Comparison of ENCODE assay signal across 23 mouse cellular contexts in the genomic region with DNA sequence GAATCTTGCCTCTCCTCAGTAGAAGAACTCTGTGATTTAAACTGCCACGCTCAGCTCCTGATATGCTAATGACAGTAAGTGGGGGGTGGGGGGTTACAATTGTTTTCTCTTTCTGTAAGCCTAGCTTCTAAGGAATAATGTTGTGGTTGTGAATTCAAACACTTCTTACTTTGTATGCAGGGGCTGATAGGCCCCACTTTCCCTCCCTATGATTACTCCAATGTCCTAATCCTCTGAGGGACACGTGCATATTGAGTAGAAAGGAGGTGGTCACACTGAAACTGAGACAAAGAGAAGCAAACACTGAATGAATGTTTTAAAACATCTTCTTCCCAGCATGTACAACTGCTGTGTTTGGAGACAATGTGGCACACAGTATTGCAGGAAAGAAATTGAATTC.
DNase-seq lines count a peak whose midpoint lies in the region; ATAC-seq and TF ChIP-seq lines count a peak whose summit lies in the region.
"Had no signal": no experiment of that assay in that cellular context is flagged by ENCODE, and none has a peak within 500 bp of the region (broad histone marks: within the 10 kb centered on the region; RNA-seq: fewer than 3 reads in every experiment).

No protein-coding gene starts in this region.

- no peaks in the 10 kb centered on the region for H3K9me3 ChIP-seq in midbrain, embryonic 11.5 days (ENCODE audit: control insufficient read depth, low read length)
- no peaks in the 10 kb centered on the region for H3K9me3 ChIP-seq in midbrain, embryonic 16.5 days (replicated peaks; ENCODE audit: control insufficient read depth, low read length, poor library complexity, severe bottlenecking)
- no peaks in the 10 kb centered on the region for H3K9me3 ChIP-seq in midbrain, embryonic 12.5 days
- H3K9me3 ChIP-seq in midbrain, embryonic 14.5 days (ENCODE audit: control insufficient read depth, low read length): no peaks in the 10 kb centered on the region
- H3K9me3 ChIP-seq in midbrain, embryonic 13.5 days: no peaks in the 10 kb centered on the region
- H3K9me3 ChIP-seq in midbrain, embryonic 10.5 days (replicated peaks): no peaks in the 10 kb centered on the region
- no peaks in the 10 kb centered on the region for H3K9me3 ChIP-seq in intestine, embryonic 15.5 days
- H3K9me3 ChIP-seq: G1E had no signal

- peak; percentile 52; the same call in 1 of the 2 replicates for ATAC-seq in midbrain, embryonic 11.5 days (ENCODE audit: low FRiP score)
- no peak for ATAC-seq in midbrain, embryonic 16.5 days
- peak; percentile 54 for ATAC-seq in midbrain, embryonic 12.5 days (ENCODE audit: low FRiP score, low read depth)
- no peak; the same call in 1 of the 2 replicates for ATAC-seq in midbrain, embryonic 14.5 days (ENCODE audit: low FRiP score, low TSS enrichment)
- 0 out of 2 replicates have a peak, but pooled peaks have one; percentile 50 for ATAC-seq in midbrain, embryonic 13.5 days
- ATAC-seq in intestine, embryonic 15.5 days: no peak
- ATAC-seq: activated CD4-positive, CD25-positive, alpha-beta regulatory T cell, adult 4 months; CD4-positive, CD25-positive, alpha-beta regulatory T cell, adult 4 months; Patski had no signal

- H3K27ac ChIP-seq in midbrain, embryonic 11.5 days (ENCODE audit: low read depth, low read length): no peak overlapping the region
- H3K27ac ChIP-seq in midbrain, embryonic 16.5 days (ENCODE audit: low read length): no peak overlapping the region
- H3K27ac ChIP-seq in midbrain, embryonic 12.5 days (replicated peaks): no peak overlapping the region
- no peak overlapping the region for H3K27ac ChIP-seq in midbrain, embryonic 14.5 days (replicated peaks; ENCODE audit: low read depth, low read length)
- no peak overlapping the region for H3K27ac ChIP-seq in midbrain, embryonic 13.5 days
- H3K27ac ChIP-seq in midbrain, embryonic 10.5 days (replicated peaks): no peak overlapping the region
- H3K27ac ChIP-seq in intestine, embryonic 15.5 days: no peak overlapping the region

- no peaks in the 10 kb centered on the region for H3K4me1 ChIP-seq in midbrain, embryonic 11.5 days (ENCODE audit: control insufficient read depth, insufficient read depth, low read length)
- no peaks in the 10 kb centered on the region; the same call in 1 of the 2 replicates for H3K4me1 ChIP-seq in midbrain, embryonic 16.5 days (ENCODE audit: control insufficient read depth, insufficient read depth, low read length)
- H3K4me1 ChIP-seq in midbrain, embryonic 12.5 days: peaks cover 8% of the 10 kb centered on the region; the same call in 1 of the 2 replicates
- no peaks in the 10 kb centered on the region for H3K4me1 ChIP-seq in midbrain, embryonic 14.5 days (ENCODE audit: control insufficient read depth, insufficient read depth, low read length)
- no peaks in the 10 kb centered on the region; the same call in 1 of the 2 replicates for H3K4me1 ChIP-seq in midbrain, embryonic 13.5 days (replicated peaks)
- peaks cover 5% of the 10 kb centered on the region for H3K4me1 ChIP-seq in midbrain, embryonic 10.5 days
- no peaks in the 10 kb centered on the region for H3K4me1 ChIP-seq in intestine, embryonic 15.5 days (replicated peaks)

- DNase-seq in midbrain, embryonic 11.5 days (ENCODE audit: low spot score, missing footprints): no peak
- no peak for DNase-seq in midbrain, embryonic 14.5 days
- DNase-seq in midbrain, embryonic 10.5 days (ENCODE audit: low spot score): no peak
- DNase-seq in brain, embryonic 14.5 days (ENCODE audit: low read depth): peak; percentile 15
- DNase-seq: adrenal gland, adult 2 months; adrenal gland, adult 8-10 months; adrenal gland, postnatal 10 days; adrenal gland, postnatal 14 days; adrenal gland, postnatal 25 days; adrenal gland, postnatal 36 days; B cell, adult 2 months; cerebellum, adult 11 months; cerebellum, adult 11-12 months; cerebellum, adult 18-20 months had no signal

- no peaks in the 10 kb centered on the region for H3K27me3 ChIP-seq in midbrain, embryonic 11.5 days (ENCODE audit: control insufficient read depth, insufficient read depth, low read length)
- no peaks in the 10 kb centered on the region for H3K27me3 ChIP-seq in midbrain, embryonic 16.5 days (ENCODE audit: control insufficient read depth, insufficient read depth, low read depth, low read length)
- no peaks in the 10 kb centered on the region for H3K27me3 ChIP-seq in midbrain, embryonic 12.5 days
- H3K27me3 ChIP-seq in midbrain, embryonic 14.5 days (ENCODE audit: control insufficient read depth, insufficient read depth, low read length): no peaks in the 10 kb centered on the region
- H3K27me3 ChIP-seq in midbrain, embryonic 13.5 days: no peaks in the 10 kb centered on the region
- no peaks in the 10 kb centered on the region for H3K27me3 ChIP-seq in midbrain, embryonic 10.5 days (ENCODE audit: low read depth, poor library complexity, severe bottlenecking)
- no peaks in the 10 kb centered on the region for H3K27me3 ChIP-seq in intestine, embryonic 15.5 days (replicated peaks)
- H3K27me3 ChIP-seq: CH12.LX, Patski had no signal

- no peak overlapping the region for H3K4me3 ChIP-seq in midbrain, embryonic 11.5 days (ENCODE audit: low read depth, low read length)
- H3K4me3 ChIP-seq in midbrain, embryonic 16.5 days (ENCODE audit: low read depth, low read length): no peak overlapping the region
- no peak overlapping the region for H3K4me3 ChIP-seq in midbrain, embryonic 12.5 days
- H3K4me3 ChIP-seq in midbrain, embryonic 14.5 days (replicated peaks; ENCODE audit: low read depth, low read length): no peak overlapping the region
- no peak overlapping the region for H3K4me3 ChIP-seq in midbrain, embryonic 13.5 days (replicated peaks)
- no peak overlapping the region for H3K4me3 ChIP-seq in midbrain, embryonic 10.5 days
- no peak overlapping the region for H3K4me3 ChIP-seq in intestine, embryonic 15.5 days (replicated peaks)

- 16% methylated on average over 2 of the region's 2 CpGs for WGBS in midbrain, embryonic 11.5 days
- 8% methylated on average over 2 of the region's 2 CpGs for WGBS in midbrain, embryonic 16.5 days
- 8% methylated on average over 2 of the region's 2 CpGs for WGBS in midbrain, embryonic 12.5 days
- WGBS in midbrain, embryonic 14.5 days: 6% methylated on average over 2 of the region's 2 CpGs
- WGBS in midbrain, embryonic 13.5 days: 10% methylated on average over 2 of the region's 2 CpGs
- WGBS in midbrain, embryonic 10.5 days: 18% methylated on average over 2 of the region's 2 CpGs
- 43% methylated on average over 2 of the region's 2 CpGs for WGBS in intestine, embryonic 15.5 days

- TF ChIP-seq POLR2A in brain, embryonic 14.5 days (IDR thresholded peaks at IDR 0.05; ENCODE audit: borderline replicate concordance, extremely low read depth, insufficient read depth, insufficient read length, poor library complexity, severe bottlenecking): no peak

- no peaks in the 10 kb centered on the region for H3K36me3 ChIP-seq in midbrain, embryonic 11.5 days (ENCODE audit: control insufficient read depth, insufficient read depth, low read length)
- no peaks in the 10 kb centered on the region for H3K36me3 ChIP-seq in midbrain, embryonic 16.5 days (ENCODE audit: control insufficient read depth, insufficient read depth, low read length)
- no peaks in the 10 kb centered on the region for H3K36me3 ChIP-seq in midbrain, embryonic 12.5 days
- no peaks in the 10 kb centered on the region for H3K36me3 ChIP-seq in midbrain, embryonic 14.5 days (ENCODE audit: control insufficient read depth, insufficient read depth, low read length)
- H3K36me3 ChIP-seq in midbrain, embryonic 13.5 days: no peaks in the 10 kb centered on the region
- no peaks in the 10 kb centered on the region for H3K36me3 ChIP-seq in midbrain, embryonic 10.5 days
- no peaks in the 10 kb centered on the region for H3K36me3 ChIP-seq in intestine, embryonic 15.5 days
- H3K36me3 ChIP-seq: G1E had no signal

- no peak overlapping the region for H3K4me2 ChIP-seq in midbrain, embryonic 11.5 days
- H3K4me2 ChIP-seq in midbrain, embryonic 16.5 days (ENCODE audit: low read length): no peak overlapping the region
- no peak overlapping the region for H3K4me2 ChIP-seq in midbrain, embryonic 12.5 days (replicated peaks)
- H3K4me2 ChIP-seq in midbrain, embryonic 14.5 days (ENCODE audit: low read length): no peak overlapping the region
- no peak overlapping the region for H3K4me2 ChIP-seq in midbrain, embryonic 13.5 days (replicated peaks)
- no peak overlapping the region for H3K4me2 ChIP-seq in intestine, embryonic 15.5 days (replicated peaks)

- no peak for TF ChIP-seq CTCF in brain, embryonic 14.5 days (IDR thresholded peaks at IDR 0.05; ENCODE audit: borderline replicate concordance, extremely low read depth, insufficient read depth, insufficient read length)

- H3K9ac ChIP-seq in midbrain, embryonic 11.5 days (ENCODE audit: low read length): no peak overlapping the region
- no peak overlapping the region for H3K9ac ChIP-seq in midbrain, embryonic 16.5 days (ENCODE audit: low read depth, low read length)
- no peak overlapping the region for H3K9ac ChIP-seq in midbrain, embryonic 12.5 days (replicated peaks)
- H3K9ac ChIP-seq in midbrain, embryonic 14.5 days (replicated peaks; ENCODE audit: low read length): no peak overlapping the region
- H3K9ac ChIP-seq in midbrain, embryonic 13.5 days (replicated peaks): no peak overlapping the region
- no peak overlapping the region for H3K9ac ChIP-seq in intestine, embryonic 15.5 days

Comparison
In these comparisons a context has a peak if more than half of its experiments do, and no peak if none do; other contexts are left out.
1. ATAC-seq: peak in midbrain, embryonic 11.5 days (single experiment), midbrain, embryonic 12.5 days (single experiment) and midbrain, embryonic 13.5 days (single experiment); none in midbrain, embryonic 16.5 days (single experiment), midbrain, embryonic 14.5 days (single experiment) and intestine, embryonic 15.5 days (single experiment).